ENCODE assay signal across 7 mouse cellular contexts in the genomic region with DNA sequence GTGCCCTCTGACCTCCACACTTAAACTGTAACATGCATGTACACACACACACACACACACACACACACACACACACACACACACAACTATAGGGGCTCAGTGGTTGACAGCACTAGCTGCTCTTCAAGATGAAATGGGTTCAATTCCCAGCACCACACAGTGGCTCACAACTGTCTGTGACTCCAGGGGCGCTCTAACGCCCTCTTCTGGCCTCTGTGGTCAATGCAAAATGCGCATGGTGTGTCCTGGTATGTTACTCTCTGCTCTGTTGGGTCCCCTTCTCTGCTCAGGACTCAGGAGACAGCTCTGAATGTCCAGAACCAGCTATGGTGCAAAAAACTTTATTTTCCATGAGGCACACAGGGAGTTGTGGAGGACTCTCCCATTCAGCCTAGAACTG. TPM values are rescaled to one million over a fixed set of nuclear protein-coding genes. Genes with fewer than 3 reads are reported as not detected.
DNase-seq lines count a peak whose midpoint lies in the region; ATAC-seq and TF ChIP-seq lines count a peak whose summit lies in the region.

No protein-coding gene starts in this region.

- no peak for ATAC-seq in hindbrain, embryonic 14.5 days (ENCODE audit: low FRiP score)
- 0 out of 2 replicates have a peak, but pooled peaks have one; percentile 2 for ATAC-seq in liver, embryonic 12.5 days

- DNase-seq in hindbrain, embryonic 10.5 days (ENCODE audit: low spot score): no peak
- no peak for DNase-seq in hindbrain, embryonic 14.5 days (ENCODE audit: low spot score)
- DNase-seq in embryonic facial prominence, embryonic 10.5 days (ENCODE audit: low spot score): no peak
- no peak for DNase-seq in urinary bladder, postnatal 10 days (ENCODE audit: low spot score)
- DNase-seq in adrenal gland, postnatal 4 days (ENCODE audit: low spot score in 2 of 2): no peak

- H3K4me3 ChIP-seq in hindbrain, embryonic 10.5 days: no peak overlapping the region
- no peak overlapping the region for H3K4me3 ChIP-seq in hindbrain, embryonic 14.5 days (replicated peaks; ENCODE audit: low read length)
- no peak overlapping the region for H3K4me3 ChIP-seq in E14TG2a.4 (replicated peaks; ENCODE audit: low read length)
- H3K4me3 ChIP-seq in embryonic facial prominence, embryonic 10.5 days: no peak overlapping the region
- no peak overlapping the region for H3K4me3 ChIP-seq in liver, embryonic 12.5 days

- H3K4me2 ChIP-seq in hindbrain, embryonic 14.5 days (replicated peaks): no peak overlapping the region
- no peak overlapping the region for H3K4me2 ChIP-seq in liver, embryonic 12.5 days

- 0 out of 2 replicates have a peak overlapping the region, but pooled peaks have one; percentile 13 for H3K27ac ChIP-seq in hindbrain, embryonic 10.5 days
- H3K27ac ChIP-seq in hindbrain, embryonic 14.5 days: no peak overlapping the region
- H3K27ac ChIP-seq in embryonic facial prominence, embryonic 10.5 days (replicated peaks): peak overlapping the region; percentile 79
- no peak overlapping the region for H3K27ac ChIP-seq in liver, embryonic 12.5 days

- H3K9ac ChIP-seq in hindbrain, embryonic 14.5 days: no peak overlapping the region
- no peak overlapping the region for H3K9ac ChIP-seq in liver, embryonic 12.5 days

- peak; percentile 52 for TF ChIP-seq CTCF in E14TG2a.4 (conservative IDR thresholded peaks at IDR 0.05; ENCODE audit: low read length)

- no peaks in the 10 kb centered on the region for H3K27me3 ChIP-seq in hindbrain, embryonic 10.5 days (ENCODE audit: insufficient read depth, poor library complexity, severe bottlenecking)
- H3K27me3 ChIP-seq in hindbrain, embryonic 14.5 days (ENCODE audit: control insufficient read depth, insufficient read depth, low read length): no peaks in the 10 kb centered on the region
- H3K27me3 ChIP-seq in E14TG2a.4 (ENCODE audit: insufficient read depth, low read length): peaks cover 7% of the 10 kb centered on the region
- no peaks in the 10 kb centered on the region for H3K27me3 ChIP-seq in embryonic facial prominence, embryonic 10.5 days (replicated peaks; ENCODE audit: low read depth, poor library complexity, severe bottlenecking)
- 0 out of 2 replicates have a peak, but pooled peaks cover 3% of the 10 kb centered on the region for H3K27me3 ChIP-seq in liver, embryonic 12.5 days (replicated peaks)

- no peaks in the 10 kb centered on the region for H3K9me3 ChIP-seq in hindbrain, embryonic 10.5 days
- H3K9me3 ChIP-seq in hindbrain, embryonic 14.5 days (ENCODE audit: control insufficient read depth, low read length): no peaks in the 10 kb centered on the region
- H3K9me3 ChIP-seq in E14TG2a.4 (ENCODE audit: low read length): no peaks in the 10 kb centered on the region
- H3K9me3 ChIP-seq in embryonic facial prominence, embryonic 10.5 days: no peaks in the 10 kb centered on the region
- no peaks in the 10 kb centered on the region for H3K9me3 ChIP-seq in liver, embryonic 12.5 days (replicated peaks)

- peaks cover 45% of the 10 kb centered on the region for H3K4me1 ChIP-seq in hindbrain, embryonic 10.5 days (replicated peaks)
- no peaks in the 10 kb centered on the region for H3K4me1 ChIP-seq in hindbrain, embryonic 14.5 days (replicated peaks; ENCODE audit: control insufficient read depth, insufficient read depth, low read length)
- peaks cover 35% of the 10 kb centered on the region for H3K4me1 ChIP-seq in E14TG2a.4 (replicated peaks; ENCODE audit: low read depth, low read length)
- H3K4me1 ChIP-seq in embryonic facial prominence, embryonic 10.5 days: peaks cover 65% of the 10 kb centered on the region
- H3K4me1 ChIP-seq in liver, embryonic 12.5 days: peaks cover 11% of the 10 kb centered on the region; the same call in 1 of the 2 replicates

- 70% methylated on average over 3 of the region's 3 CpGs for WGBS in hindbrain, embryonic 10.5 days
- WGBS in hindbrain, embryonic 14.5 days: 70% methylated on average over 3 of the region's 3 CpGs
- WGBS in embryonic facial prominence, embryonic 10.5 days: 71% methylated on average over 3 of the region's 3 CpGs
- WGBS in liver, embryonic 12.5 days (ENCODE audit: insufficient replicate concordance): 52% methylated on average over 3 of the region's 3 CpGs

- H3K36me3 ChIP-seq in hindbrain, embryonic 10.5 days: no peaks in the 10 kb centered on the region
- no peaks in the 10 kb centered on the region for H3K36me3 ChIP-seq in hindbrain, embryonic 14.5 days (replicated peaks; ENCODE audit: control insufficient read depth, insufficient read depth)
- no peaks in the 10 kb centered on the region for H3K36me3 ChIP-seq in E14TG2a.4 (ENCODE audit: insufficient read depth, low read length)
- no peaks in the 10 kb centered on the region for H3K36me3 ChIP-seq in embryonic facial prominence, embryonic 10.5 days (replicated peaks)
- H3K36me3 ChIP-seq in liver, embryonic 12.5 days: no peaks in the 10 kb centered on the region

RNA-seq across cellular contexts. Expression of gene Tns4, which starts 23.8 kb away (rescaled TPM):
- 0.67 and 1.0 TPM in 2 replicates for polyA plus RNA-seq in hindbrain, embryonic 10.5 days (2016; fragmentation: Nextera tagmentation; extraction: Ambion mirVana)
- polyA plus RNA-seq in hindbrain, embryonic 14.5 days (2014; fragmentation: Nextera tagmentation; extraction: Ambion mirVana): 0.20 TPM in 1 of 2 replicates, not detected in the other
- polyA plus RNA-seq in embryonic facial prominence, embryonic 10.5 days (2016; fragmentation: Nextera tagmentation; extraction: Ambion mirVana): 0.96 and 1.0 TPM in 2 replicates
- 0.17 and 0.39 TPM in 2 replicates for polyA plus RNA-seq in liver, embryonic 12.5 days (2016; fragmentation: Nextera tagmentation; extraction: Ambion mirVana)
- total RNA-seq in adrenal gland, postnatal 4 days (2021): under 1 TPM; 0.31 to 0.51 TPM

RNA-seq across cellular contexts. Expression of gene Igfbp4, which starts 24.3 kb away (rescaled TPM):
- 424 and 437 TPM in 2 replicates for polyA plus RNA-seq in hindbrain, embryonic 10.5 days (2016; fragmentation: Nextera tagmentation; extraction: Ambion mirVana)
- 127 and 142 TPM in 2 replicates for polyA plus RNA-seq in hindbrain, embryonic 14.5 days (2014; fragmentation: Nextera tagmentation; extraction: Ambion mirVana)
- polyA plus RNA-seq in embryonic facial prominence, embryonic 10.5 days (2016; fragmentation: Nextera tagmentation; extraction: Ambion mirVana): 658 and 684 TPM in 2 replicates
- polyA plus RNA-seq in liver, embryonic 12.5 days (2016; fragmentation: Nextera tagmentation; extraction: Ambion mirVana): 236 TPM in 2 replicates
- total RNA-seq in adrenal gland, postnatal 4 days (2021): 100 to 1,000 TPM; 223 to 254 TPM

RNA-seq across cellular contexts. Expression of gene Top2a, which starts 41.4 kb away (rescaled TPM):
- polyA plus RNA-seq in hindbrain, embryonic 10.5 days (2016; fragmentation: Nextera tagmentation; extraction: Ambion mirVana): 225 and 320 TPM in 2 replicates
- polyA plus RNA-seq in hindbrain, embryonic 14.5 days (2014; fragmentation: Nextera tagmentation; extraction: Ambion mirVana): 34.2 and 42.4 TPM in 2 replicates
- 332 and 336 TPM in 2 replicates for polyA plus RNA-seq in embryonic facial prominence, embryonic 10.5 days (2016; fragmentation: Nextera tagmentation; extraction: Ambion mirVana)
- 249 and 261 TPM in 2 replicates for polyA plus RNA-seq in liver, embryonic 12.5 days (2016; fragmentation: Nextera tagmentation; extraction: Ambion mirVana)
- total RNA-seq in adrenal gland, postnatal 4 days (2021): 100 to 1,000 TPM in 1 of 2 experiments, 10 to 100 TPM in 1; 97.3 to 114 TPM

Comparison
In these comparisons a context has a peak if more than half of its experiments do, and no peak if none do; other contexts are left out.
1. H3K27ac ChIP-seq: peak in hindbrain, embryonic 10.5 days (single experiment) and embryonic facial prominence, embryonic 10.5 days (single experiment); none in hindbrain, embryonic 14.5 days (single experiment) and liver, embryonic 12.5 days (single experiment).